Mouse (Mus musculus): ENCODE measurements around the gene Gm49630.
"Not testable (repeated sequence)": the region's sequence is repeated elsewhere in the genome, so short reads cannot be mapped to it uniquely, and the experiment has no call there.

Gene Gm49630

GRCm38 (mm10) chr17:7369401-7369800, 2.4 kb downstream of the Gm49630 start:
- DNase-seq (ENCODE audit: extremely low spot score, low read depth, low spot score) = not testable (repeated sequence)

- not testable (repeated sequence) for DNase-seq (ENCODE audit: extremely low spot score, low read depth, low spot score)
Observed at GRCm38 (mm10) chr17:7366676-7367374, 5.0 kb downstream of the Gm49630 start.

- not testable (repeated sequence) for DNase-seq (ENCODE audit: extremely low spot score, low read depth, low spot score)
Observed at GRCm38 (mm10) chr17:7366265-7366664, 5.5 kb downstream of the Gm49630 start.

- DNase-seq (ENCODE audit: extremely low spot score, low read depth, low spot score) = not testable (repeated sequence)
Observed at GRCm38 (mm10) chr17:7365615-7366014, 6.2 kb downstream of the Gm49630 start.

- not testable (repeated sequence) for DNase-seq (ENCODE audit: extremely low spot score, low read depth, low spot score)
Observed at GRCm38 (mm10) chr17:7360749-7361465, 10.9 kb downstream of the Gm49630 start.

- not testable (repeated sequence) for DNase-seq (ENCODE audit: extremely low spot score, low read depth, low spot score)
Observed at GRCm38 (mm10) chr17:7359806-7360205, 12.0 kb downstream of the Gm49630 start.

GRCm38 (mm10) chr17:7352596-7352995, 19.2 kb downstream of the Gm49630 start, which contains the start of gene Ttll2:
Gene Ttll2, minus strand, starts transcription at chr17:7352696.
- DNase-seq (ENCODE audit: extremely low spot score, low read depth, low spot score) = not testable (repeated sequence)

- DNase-seq (ENCODE audit: extremely low spot score, low read depth, low spot score) = not testable (repeated sequence)
Observed at GRCm38 (mm10) chr17:7348765-7349164, 23.0 kb downstream of the Gm49630 start.

GRCm38 (mm10) chr17:7337381-7337780, 34.4 kb downstream of the Gm49630 start:
- DNase-seq (ENCODE audit: extremely low spot score, low read depth, low spot score) = not testable (repeated sequence)

GRCm38 (mm10) chr17:7332745-7333144, 39.0 kb downstream of the Gm49630 start:
- not testable (repeated sequence) for DNase-seq (ENCODE audit: extremely low spot score, low read depth, low spot score)

- DNase-seq (ENCODE audit: extremely low spot score, low read depth, low spot score) = not testable (repeated sequence)
Observed at GRCm38 (mm10) chr17:7326415-7326814, 45.4 kb downstream of the Gm49630 start.

- not testable (repeated sequence) for DNase-seq (ENCODE audit: extremely low spot score, low read depth, low spot score)
Observed at GRCm38 (mm10) chr17:7324346-7324745, 47.4 kb downstream of the Gm49630 start, which contains the start of gene Tcp10a. Gene Tcp10a, plus strand, starts transcription at chr17:7324646.

- DNase-seq (ENCODE audit: extremely low spot score, low read depth, low spot score) = not testable (repeated sequence)
Observed at GRCm38 (mm10) chr17:7319789-7320188, 52.0 kb downstream of the Gm49630 start.

GRCm38 (mm10) chr17:7315693-7316382, 55.9 kb downstream of the Gm49630 start:
- not testable (repeated sequence) for DNase-seq (ENCODE audit: extremely low spot score, low read depth, low spot score)

- not testable (repeated sequence) for DNase-seq (ENCODE audit: extremely low spot score, low read depth, low spot score)
Observed at GRCm38 (mm10) chr17:7306278-7307196, 65.2 kb downstream of the Gm49630 start.

All from hindlimb bud, embryonic 11.5 days (tissue).